Mouse (Mus musculus) ES-E14 (cell line): ENCODE data around the gene Hnrnpa3.

Experiments
- CHD2 ChIP-seq: IDR thresholded peaks from 2 replicates; pipeline ENCODE4 v1.6.1; 2014; ENCODE audit warnings: mild to moderate bottlenecking, low read depth, low read length, inconsistent platforms
- HCFC1 ChIP-seq: IDR thresholded peaks from 2 replicates; pipeline ENCODE4 v1.6.1; 2012; ENCODE audit warnings: low read length, inconsistent platforms, borderline replicate concordance; ENCODE audit not compliant: insufficient read depth

GRCm38 (mm10) chr2:75685458-75685861, 26.4 kb downstream of the Hnrnpa3 start:
- no peak for TF ChIP-seq CHD2
- no peak for TF ChIP-seq HCFC1
